In the genomic region with DNA sequence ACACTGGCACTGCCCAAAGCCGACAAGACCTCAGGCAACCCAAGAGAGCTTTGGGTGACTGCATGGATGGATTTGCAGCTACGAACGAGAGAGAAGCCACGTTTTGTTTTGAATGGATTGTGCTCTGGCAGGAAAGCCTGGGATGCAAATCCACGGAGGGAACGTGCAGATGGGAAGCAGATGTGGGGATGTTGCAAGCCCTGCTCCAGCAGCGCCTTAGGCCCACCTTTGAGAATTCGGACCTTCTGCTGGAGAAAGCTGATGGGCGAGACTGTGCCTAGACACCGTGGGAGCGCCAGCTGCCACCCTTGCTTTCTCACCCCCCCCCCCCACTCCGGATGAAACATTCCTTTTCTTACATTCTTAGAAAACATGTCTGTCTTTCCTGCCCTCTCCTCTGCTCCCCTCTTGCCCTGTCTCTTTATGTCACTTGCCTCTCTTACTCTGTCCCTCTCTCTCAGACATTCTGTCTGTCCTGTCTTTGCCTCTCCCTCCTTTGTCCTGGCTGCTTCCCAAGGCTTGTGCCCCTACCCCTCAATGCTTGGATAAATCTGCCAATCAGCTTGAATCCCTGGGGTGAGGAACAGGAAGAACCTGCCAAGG, we compare ENCODE assay signal across 10 mouse cellular contexts. TPM values are rescaled to one million over a fixed set of nuclear protein-coding genes. Genes with fewer than 3 reads are reported as not detected.
DNase-seq lines count a peak whose midpoint lies in the region; ATAC-seq and TF ChIP-seq lines count a peak whose summit lies in the region.
"Had no signal": no experiment of that assay in that cellular context is flagged by ENCODE, and none has a peak within 500 bp of the region (broad histone marks: within the 10 kb centered on the region; RNA-seq: fewer than 3 reads in every experiment).

No protein-coding gene starts in this region.

- intact Hi-C loops in heart, postnatal 25 days (cut with DNase I), result no loop called here

- WGBS in forebrain, embryonic 14.5 days, result 64% methylated on average over 11 of the region's 12 CpGs
- 72% methylated on average over 12 of the region's 12 CpGs for WGBS in forebrain, embryonic 12.5 days
- 61% methylated on average over 12 of the region's 12 CpGs for WGBS in midbrain, postnatal 0 days

- ATAC-seq in forebrain, embryonic 14.5 days, result no peak; the same call in none of the 2 replicates
- no peak for ATAC-seq in forebrain, embryonic 12.5 days (ENCODE audit: low FRiP score)
- ATAC-seq in midbrain, postnatal 0 days (ENCODE audit: low FRiP score), result no peak

- H3K36me3 ChIP-seq in forebrain, embryonic 14.5 days (ENCODE audit: control insufficient read depth, insufficient read depth, low read length), result no peaks in the 10 kb centered on the region
- no peaks in the 10 kb centered on the region for H3K36me3 ChIP-seq in forebrain, embryonic 12.5 days (replicated peaks)
- H3K36me3 ChIP-seq in midbrain, postnatal 0 days (ENCODE audit: insufficient read depth, low read length), result no peaks in the 10 kb centered on the region
- H3K36me3 ChIP-seq: stomach, embryonic 15.5 days had no signal

- no peak for TF ChIP-seq CTCF in embryonic fibroblast, embryonic 13.5 days (IDR thresholded peaks at IDR 0.05; ENCODE audit: borderline replicate concordance, insufficient read depth, low read length)
- no peak for TF ChIP-seq CTCF in midbrain, postnatal 0 days (IDR thresholded peaks at IDR 0.05)

- H3K4me3 ChIP-seq in forebrain, embryonic 14.5 days (ENCODE audit: low read depth, low read length), result no peak overlapping the region
- no peak overlapping the region for H3K4me3 ChIP-seq in forebrain, embryonic 12.5 days (replicated peaks)
- H3K4me3 ChIP-seq in embryonic fibroblast, embryonic 13.5 days (ENCODE audit: insufficient read depth, low read length), result no peak overlapping the region
- no peak overlapping the region for H3K4me3 ChIP-seq in midbrain, postnatal 0 days (ENCODE audit: low read depth, low read length)
- H3K4me3 ChIP-seq: myocyte; stomach, embryonic 15.5 days had no signal

- H3K27me3 ChIP-seq in forebrain, embryonic 14.5 days (replicated peaks; ENCODE audit: control insufficient read depth, insufficient read depth, low read length), result no peaks in the 10 kb centered on the region
- H3K27me3 ChIP-seq in forebrain, embryonic 12.5 days, result no peaks in the 10 kb centered on the region
- H3K27me3 ChIP-seq in midbrain, postnatal 0 days (ENCODE audit: insufficient read depth, low read length), result no peaks in the 10 kb centered on the region
- H3K27me3 ChIP-seq: stomach, embryonic 15.5 days had no signal

- H3K4me2 ChIP-seq in forebrain, embryonic 14.5 days (ENCODE audit: low read length), result no peak overlapping the region
- no peak overlapping the region for H3K4me2 ChIP-seq in forebrain, embryonic 12.5 days
- H3K4me2 ChIP-seq in midbrain, postnatal 0 days (ENCODE audit: low read depth, low read length, poor library complexity, severe bottlenecking), result no peak overlapping the region
- H3K4me2 ChIP-seq: stomach, embryonic 15.5 days had no signal

- TF ChIP-seq POLR2A in embryonic fibroblast, embryonic 13.5 days (IDR thresholded peaks at IDR 0.05; ENCODE audit: low read depth, low read length), result no peak

- peak overlapping the region; percentile 39; the same call in 1 of the 2 replicates for H3K27ac ChIP-seq in forebrain, embryonic 14.5 days (ENCODE audit: low read depth, low read length)
- H3K27ac ChIP-seq in forebrain, embryonic 12.5 days, result no peak overlapping the region
- peak overlapping the region; percentile 3; the same call in 1 of the 2 replicates for H3K27ac ChIP-seq in embryonic fibroblast, embryonic 13.5 days (ENCODE audit: insufficient read depth, low read length)
- H3K27ac ChIP-seq in midbrain, postnatal 0 days (ENCODE audit: low read depth, low read length), result no peak overlapping the region; the same call in 1 of the 2 replicates
- H3K27ac ChIP-seq: stomach, embryonic 15.5 days had no signal

- H3K9me3 ChIP-seq in forebrain, embryonic 14.5 days (replicated peaks; ENCODE audit: control insufficient read depth, low read length), result no peaks in the 10 kb centered on the region
- no peaks in the 10 kb centered on the region for H3K9me3 ChIP-seq in forebrain, embryonic 12.5 days
- H3K9me3 ChIP-seq in midbrain, postnatal 0 days (ENCODE audit: low read length), result no peaks in the 10 kb centered on the region
- H3K9me3 ChIP-seq: stomach, embryonic 15.5 days had no signal

- peaks cover 7% of the 10 kb centered on the region for H3K4me1 ChIP-seq in forebrain, embryonic 14.5 days (ENCODE audit: control insufficient read depth, insufficient read depth, low read length)
- H3K4me1 ChIP-seq in forebrain, embryonic 12.5 days, result peaks cover 11% of the 10 kb centered on the region
- H3K4me1 ChIP-seq in embryonic fibroblast, embryonic 13.5 days (ENCODE audit: control insufficient read depth, insufficient read depth, low read length), result peaks cover 10% of the 10 kb centered on the region; the same call in 1 of the 2 replicates
- no peaks in the 10 kb centered on the region for H3K4me1 ChIP-seq in midbrain, postnatal 0 days (ENCODE audit: insufficient read depth, low read length)

- DNase-seq in forebrain, embryonic 14.5 days (ENCODE audit: low spot score), result no peak
- DNase-seq in heart, postnatal 25 days (ENCODE audit: low spot score), result peak; percentile 20
- peak; percentile 21 for DNase-seq in midbrain, postnatal 0 days (ENCODE audit: low spot score)
- DNase-seq in spleen, adult 18-20 months, result no peak
- no peak for DNase-seq in kidney, adult 11 months
- no peak for DNase-seq in Muller cell, postnatal 12 days (ENCODE audit: inconsistent ontology term)

- no peak overlapping the region for H3K9ac ChIP-seq in forebrain, embryonic 14.5 days (ENCODE audit: low read length)
- no peak overlapping the region for H3K9ac ChIP-seq in forebrain, embryonic 12.5 days
- H3K9ac ChIP-seq in midbrain, postnatal 0 days (replicated peaks; ENCODE audit: low read length, poor library complexity, severe bottlenecking), result no peak overlapping the region
- H3K9ac ChIP-seq: stomach, embryonic 15.5 days had no signal

RNA-seq across cellular contexts. Expression of gene Ltbp2, which starts 30.8 kb away (rescaled TPM):
- 0.04 TPM in 1 of 2 replicates, not detected in the other for polyA plus RNA-seq in forebrain, embryonic 14.5 days (2014; fragmentation: Nextera tagmentation; extraction: Ambion mirVana)
- polyA plus RNA-seq in forebrain, embryonic 12.5 days (2016; fragmentation: Nextera tagmentation; extraction: Ambion mirVana), result 0.19 and 0.35 TPM in 2 replicates
- polyA plus RNA-seq in embryonic fibroblast, embryonic 13.5 days (2011; ENCODE audit: insufficient read length, low read depth, missing spikeins), result 182 and 264 TPM in 2 replicates
- total RNA-seq in heart, postnatal 25 days (2021), result 1 to 10 TPM; 1.8 to 2.0 TPM
- 0.28 and 4.0 TPM in 2 replicates for total RNA-seq in midbrain, postnatal 0 days (2014; rRNA removed)
- polyA plus RNA-seq in midbrain, postnatal 0 days (2015; fragmentation: Nextera tagmentation; extraction: Ambion mirVana), result 0.10 and 0.14 TPM in 2 replicates

Comparison
In these comparisons a context has a peak if more than half of its experiments do, and no peak if none do; other contexts are left out.
1. H3K27ac ChIP-seq: peak in forebrain, embryonic 14.5 days (single experiment) and embryonic fibroblast, embryonic 13.5 days (single experiment); none in forebrain, embryonic 12.5 days (single experiment) and midbrain, postnatal 0 days (single experiment).
2. DNase-seq: peak in heart, postnatal 25 days (single experiment) and midbrain, postnatal 0 days (single experiment); none in forebrain, embryonic 14.5 days (single experiment), spleen, adult 18-20 months (0 of 2), kidney, adult 11 months (single experiment) and Muller cell, postnatal 12 days (single experiment).
3. RNA of gene Ltbp2, which starts 30.8 kb away (polyA plus RNA-seq): 182 to 264 TPM in embryonic fibroblast, embryonic 13.5 days; 0.19 to 0.35 TPM in forebrain, embryonic 12.5 days, 0.10 to 0.14 TPM in midbrain, postnatal 0 days and 0.04 TPM in forebrain, embryonic 14.5 days; every median in the first group is over 100 times any median in the second.